Mouse (Mus musculus): ENCODE measurements around the gene Mettl26.
"Not testable (repeated sequence)": the region's sequence is repeated elsewhere in the genome, so short reads cannot be mapped to it uniquely, and the experiment has no call there.

The Mettl26 gene

DNA sequence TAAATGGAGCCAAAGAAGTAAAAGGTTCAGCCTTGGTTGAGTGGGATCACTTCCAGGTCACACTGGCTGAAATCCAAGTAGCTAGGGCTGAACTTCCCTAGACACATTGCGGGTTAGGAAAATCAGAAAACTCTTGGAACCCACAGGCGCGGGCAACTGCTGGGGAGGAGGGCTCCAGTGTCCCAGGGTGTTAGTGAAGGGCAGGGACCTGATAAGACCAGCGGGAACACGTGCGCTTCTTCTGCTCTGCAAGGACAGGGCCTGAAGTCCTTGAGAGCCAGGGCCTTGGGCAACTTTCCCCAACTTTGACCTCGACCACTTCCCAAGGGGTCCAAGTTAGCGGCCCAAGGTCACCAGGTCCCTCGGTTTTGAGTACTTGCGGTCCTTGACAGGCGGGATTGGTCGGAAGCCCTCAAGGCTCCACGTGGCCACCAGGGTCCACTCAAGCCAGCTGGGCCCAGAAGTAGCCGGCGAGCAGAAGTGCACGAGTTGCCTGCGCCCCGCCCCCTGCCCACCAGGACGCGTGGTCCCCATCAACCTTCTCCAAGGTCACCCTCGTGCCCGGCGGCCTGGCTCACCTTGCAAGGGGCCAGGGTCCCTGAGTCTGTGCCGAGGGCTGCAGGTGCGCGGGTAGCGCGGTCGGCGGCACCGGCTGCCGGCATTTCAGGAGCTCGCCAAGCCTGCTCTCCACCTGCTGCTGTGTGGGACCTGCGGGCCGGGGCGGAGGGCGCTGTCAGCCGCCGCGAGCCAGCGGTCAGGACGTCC is 6.9 kb upstream of the Mettl26 start:
- intact Hi-C loops (cut with DNase I) = loop anchor here (2.0 kb wide), 1 partner anchor 31 kb away; the partner anchor contains the start of gene Rhbdl1

DNA sequence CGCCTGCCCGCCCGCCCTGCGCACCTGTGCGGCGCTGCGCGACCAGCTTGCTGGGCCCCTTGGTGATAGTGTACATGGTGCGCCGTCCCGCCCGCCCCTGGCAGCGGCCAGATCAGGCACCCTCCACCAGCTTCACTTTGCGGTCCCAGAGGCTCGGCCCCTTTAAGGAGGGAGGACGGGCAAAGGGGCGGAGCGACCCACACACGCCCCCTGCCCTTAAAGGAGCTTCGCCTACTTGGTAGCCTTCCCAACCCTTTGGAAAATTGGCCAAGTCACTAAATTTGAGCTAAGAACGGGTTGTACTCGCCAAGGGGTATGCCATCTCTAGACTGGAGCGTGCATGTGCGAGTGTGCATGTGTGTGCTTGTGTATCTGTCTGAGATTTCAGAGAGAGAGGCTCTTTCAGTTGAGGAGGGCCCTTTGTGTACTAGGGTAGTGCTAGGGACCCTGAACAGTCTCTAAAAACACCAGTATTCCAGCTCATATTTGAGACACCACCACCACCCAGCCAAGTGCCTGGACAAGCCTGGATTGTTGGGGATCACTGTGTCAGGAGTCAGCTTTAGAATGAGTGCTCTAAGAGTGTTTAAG is 6.2 kb upstream of the Mettl26 start, which contains the start of gene Mcrip2:
Gene Mcrip2, minus strand, starts transcription at position 164 of the 591 bp plus-strand sequence.
- intact Hi-C loops (cut with DNase I) = no loop called here

DNA sequence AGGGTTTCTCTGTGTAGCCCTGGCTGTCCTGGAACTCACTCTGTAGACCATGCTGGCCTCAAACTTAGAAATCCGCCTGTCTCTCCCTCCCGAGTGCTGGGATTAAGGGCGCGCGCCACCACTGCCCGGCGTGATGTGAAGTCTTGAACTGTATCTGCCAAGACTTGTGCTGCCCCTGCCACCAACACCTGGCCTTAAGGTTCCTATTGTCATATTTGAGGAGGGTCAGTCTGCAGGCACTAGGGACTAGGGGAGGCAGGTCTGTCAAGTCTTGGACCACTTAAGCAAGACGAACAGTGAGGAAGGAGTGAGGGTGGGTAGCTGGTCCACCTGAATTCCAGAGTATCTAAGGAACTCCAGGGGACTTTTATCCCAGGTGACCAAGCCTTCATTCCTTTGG is 5.4 kb upstream of the Mettl26 start:
- intact Hi-C loops (cut with DNase I) = no loop called here

DNA sequence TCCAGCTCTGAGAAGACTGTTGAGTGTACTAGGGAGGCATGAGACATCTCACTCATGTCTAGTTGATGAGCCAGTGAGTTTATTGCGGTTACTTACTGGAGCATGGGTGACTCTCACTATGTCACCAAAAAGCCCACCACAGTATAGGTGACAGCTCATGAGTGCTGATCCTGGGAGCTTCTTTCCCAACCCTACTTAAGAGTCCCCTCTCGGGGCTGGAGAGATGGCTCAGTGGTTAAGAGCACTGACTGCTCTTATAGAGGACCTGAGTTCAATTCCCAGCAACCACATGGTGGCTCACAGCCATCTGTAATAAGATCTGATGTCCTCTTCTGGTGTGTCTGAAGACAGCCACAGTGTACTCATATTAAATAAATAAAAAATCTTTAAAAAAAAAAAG is 4.9 kb upstream of the Mettl26 start:
- intact Hi-C loops (cut with DNase I) = no loop called here

DNA sequence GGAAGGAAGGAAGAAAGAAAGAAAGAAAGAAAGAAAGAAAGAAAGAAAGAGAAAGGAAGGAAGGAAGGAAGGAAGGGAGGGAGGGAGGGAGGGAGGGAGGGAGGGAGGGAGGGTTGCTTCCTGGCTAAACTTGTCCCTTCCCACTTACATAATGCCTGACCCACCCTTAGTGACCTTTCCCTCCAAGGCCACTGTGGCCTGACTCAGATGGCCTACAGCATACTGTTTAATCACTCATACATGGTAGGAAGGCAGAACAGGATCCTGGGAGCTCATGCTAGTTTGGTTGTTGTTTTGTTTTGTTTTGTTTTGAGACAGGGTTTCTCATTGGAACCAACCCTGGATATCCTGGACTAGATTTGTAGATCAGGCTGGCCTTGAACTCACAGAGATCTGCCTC is 3.3 kb upstream of the Mettl26 start:
- intact Hi-C loops (cut with DNase I) = not testable (repeated sequence)

DNA sequence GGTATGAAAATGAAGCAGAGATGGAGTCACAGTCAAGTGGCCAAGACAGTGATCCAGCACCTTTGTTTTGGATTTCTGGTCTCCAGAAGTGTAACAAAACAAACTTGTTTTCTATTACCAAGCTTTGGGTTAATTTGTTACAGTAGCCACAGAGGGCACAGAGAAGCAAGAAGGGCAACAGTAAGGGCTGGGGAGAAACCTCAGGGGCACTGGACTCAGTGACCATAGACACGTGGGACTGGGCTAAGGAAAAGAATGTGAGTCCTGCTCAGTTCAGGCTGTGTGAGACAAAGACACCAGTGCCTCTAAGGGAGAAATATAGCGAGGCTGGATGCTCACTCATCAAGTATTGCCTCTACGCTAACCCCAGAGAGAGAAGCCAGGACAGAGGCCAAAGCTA is 2.2 kb upstream of the Mettl26 start:
- intact Hi-C loops (cut with DNase I) = no loop called here

DNA sequence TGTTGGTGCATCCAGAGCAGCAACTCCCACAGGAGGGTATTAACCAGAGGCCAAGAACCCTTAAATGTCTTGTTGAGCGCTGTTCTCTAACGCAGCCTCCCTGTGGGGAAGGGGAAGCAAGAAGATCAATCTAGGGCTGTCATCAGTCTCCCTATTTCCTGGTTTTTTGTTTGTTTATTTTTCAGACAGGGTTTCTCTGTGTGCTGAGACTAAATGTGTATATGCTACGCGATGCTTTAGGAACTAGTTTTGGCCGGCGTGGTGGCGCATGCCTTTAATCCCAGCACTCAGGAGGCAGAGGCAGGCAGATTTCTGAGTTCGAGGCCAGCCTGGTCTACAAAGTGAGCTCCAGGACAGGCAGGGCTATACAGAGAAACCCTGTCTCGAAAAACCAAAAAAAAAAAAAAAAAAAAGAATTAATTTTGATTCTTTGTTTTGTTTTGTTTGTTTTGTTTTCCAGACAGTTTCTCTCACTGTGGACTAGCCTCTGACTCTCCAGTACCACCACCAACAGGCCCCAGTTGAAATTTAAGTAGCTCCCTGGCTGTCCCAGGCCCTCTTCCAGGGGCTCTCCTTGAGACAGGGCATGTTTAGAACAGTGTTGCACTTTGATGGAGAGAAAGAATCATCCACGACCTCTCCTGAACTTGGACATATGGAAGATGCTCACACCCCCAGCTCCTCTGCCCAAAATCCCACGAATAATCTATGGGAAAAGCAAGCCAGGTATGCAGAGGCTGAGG is 1.3 kb upstream of the Mettl26 start:
- intact Hi-C loops (cut with DNase I) = no loop called here

DNA sequence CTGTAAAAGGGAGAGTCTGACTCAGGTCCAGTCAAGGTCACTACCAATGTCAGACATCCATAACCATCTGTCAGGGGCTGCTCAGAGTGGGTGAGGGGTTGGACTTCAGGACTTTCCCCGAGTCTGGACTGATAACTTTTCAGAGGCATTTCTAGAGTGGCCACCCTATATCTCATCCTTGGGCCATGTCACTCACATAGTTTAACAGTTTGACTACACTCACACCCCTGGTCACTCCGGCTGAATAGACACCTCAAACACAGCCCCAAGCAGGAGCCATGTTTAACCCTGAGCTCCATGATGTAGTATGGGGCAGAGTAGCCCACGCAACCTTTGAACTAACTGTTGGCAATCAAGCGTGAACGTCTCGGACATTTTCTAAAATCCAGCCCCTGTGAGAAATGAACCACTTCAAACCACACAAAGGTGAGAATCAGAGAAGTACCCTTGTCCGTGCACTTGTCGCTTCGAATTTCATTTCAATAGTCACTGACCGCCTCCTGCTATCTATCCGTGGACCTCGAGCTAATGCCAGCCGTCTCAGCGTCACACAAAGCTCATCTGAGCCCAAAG is 640 bp upstream of the Mettl26 start:
- intact Hi-C loops (cut with DNase I) = no loop called here

DNA sequence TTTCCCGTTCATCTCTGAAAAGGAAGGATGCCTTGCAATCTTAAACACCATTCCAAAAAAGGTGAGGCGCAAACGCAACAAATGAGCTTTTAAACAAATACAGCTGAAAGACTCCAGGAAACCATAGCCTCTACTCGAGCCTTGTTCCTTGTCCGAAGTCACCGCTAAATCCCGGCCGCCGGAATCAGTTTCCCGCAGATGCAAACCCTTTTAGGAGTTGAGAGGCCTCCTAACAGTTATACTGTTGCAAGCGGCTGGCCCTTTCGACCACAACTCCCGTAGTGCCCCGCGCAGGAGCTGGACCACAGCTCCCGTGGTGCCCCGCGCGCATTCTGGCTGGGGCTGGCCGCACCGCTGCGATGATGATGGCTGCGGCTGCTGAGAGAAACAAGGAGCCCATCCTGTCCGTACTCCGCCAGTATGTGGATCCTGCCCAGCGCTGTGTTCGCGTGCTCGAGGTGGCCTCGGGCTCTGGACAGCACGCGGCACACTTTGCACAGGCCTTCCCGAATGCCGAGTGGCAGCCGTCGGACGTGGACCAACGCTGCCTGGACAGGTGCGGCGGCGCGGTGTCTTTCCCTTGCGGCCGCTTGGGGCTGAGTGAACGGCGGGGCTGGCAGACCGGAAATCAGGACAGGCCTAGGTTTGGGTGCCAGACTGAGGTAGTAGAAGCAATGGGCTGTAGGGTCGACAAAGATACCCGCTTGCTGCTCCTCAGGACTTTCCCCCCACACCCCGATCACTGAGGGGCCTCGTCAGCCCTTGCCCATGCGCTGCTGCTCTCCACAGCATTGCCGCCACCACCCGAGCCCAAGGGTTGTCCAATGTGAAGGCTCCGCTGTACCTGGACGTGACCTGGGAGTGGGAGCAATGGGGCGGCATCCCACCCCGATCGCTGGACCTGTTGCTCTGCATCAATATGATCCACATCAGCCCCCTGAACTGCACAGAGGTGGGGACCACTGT is 580 bp downstream of the Mettl26 start:
- intact Hi-C loops (cut with DNase I) = no loop called here

DNA sequence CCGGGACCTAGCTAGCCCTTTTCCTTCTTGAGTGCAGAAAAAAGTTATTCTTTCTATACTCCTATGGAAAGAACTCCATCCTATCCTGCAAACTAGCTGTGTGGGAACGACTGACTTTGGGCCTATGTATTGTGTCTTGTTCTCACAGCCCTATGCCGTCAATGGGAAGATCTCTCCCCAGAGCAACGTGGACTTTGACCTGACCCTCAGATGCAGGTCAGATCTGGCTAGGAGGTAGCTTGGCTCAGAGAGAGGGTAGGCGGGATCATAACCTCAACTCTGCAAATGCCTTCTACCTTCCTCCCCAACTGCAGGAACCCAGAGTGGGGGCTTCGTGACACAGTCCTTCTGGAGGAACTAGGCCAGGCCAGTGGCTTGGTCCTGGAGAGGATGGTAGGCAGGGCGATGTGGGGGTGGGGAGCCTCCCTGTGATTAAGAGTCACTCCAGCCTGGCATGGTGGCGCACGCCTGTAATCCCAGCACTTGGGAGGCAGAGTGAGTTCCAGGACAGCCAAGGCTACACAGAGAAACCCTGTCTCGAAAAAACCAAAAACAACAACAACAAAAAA is 1.6 kb downstream of the Mettl26 start:
- intact Hi-C loops (cut with DNase I) = no loop called here

DNA sequence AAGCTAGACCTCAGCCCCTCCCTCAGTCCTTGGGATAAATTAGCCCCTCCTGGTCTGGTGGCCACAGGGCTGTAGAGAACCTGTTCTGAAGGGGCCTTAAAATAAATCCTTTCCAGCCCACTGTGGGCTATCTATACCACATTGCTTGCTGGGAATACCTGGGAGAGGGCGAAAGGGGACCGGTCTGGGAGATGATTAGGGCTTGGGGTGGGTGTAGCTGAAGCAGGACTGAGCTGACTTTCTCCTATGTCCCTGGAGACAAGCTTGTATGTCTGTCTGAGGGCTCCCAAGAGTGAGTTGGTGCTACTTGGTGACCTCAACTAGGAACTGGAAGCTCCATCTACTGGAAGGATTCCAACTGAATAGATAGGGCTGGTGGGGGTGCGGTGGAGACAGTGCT is 2.2 kb downstream of the Mettl26 start:
- intact Hi-C loops (cut with DNase I) = no loop called here

DNA sequence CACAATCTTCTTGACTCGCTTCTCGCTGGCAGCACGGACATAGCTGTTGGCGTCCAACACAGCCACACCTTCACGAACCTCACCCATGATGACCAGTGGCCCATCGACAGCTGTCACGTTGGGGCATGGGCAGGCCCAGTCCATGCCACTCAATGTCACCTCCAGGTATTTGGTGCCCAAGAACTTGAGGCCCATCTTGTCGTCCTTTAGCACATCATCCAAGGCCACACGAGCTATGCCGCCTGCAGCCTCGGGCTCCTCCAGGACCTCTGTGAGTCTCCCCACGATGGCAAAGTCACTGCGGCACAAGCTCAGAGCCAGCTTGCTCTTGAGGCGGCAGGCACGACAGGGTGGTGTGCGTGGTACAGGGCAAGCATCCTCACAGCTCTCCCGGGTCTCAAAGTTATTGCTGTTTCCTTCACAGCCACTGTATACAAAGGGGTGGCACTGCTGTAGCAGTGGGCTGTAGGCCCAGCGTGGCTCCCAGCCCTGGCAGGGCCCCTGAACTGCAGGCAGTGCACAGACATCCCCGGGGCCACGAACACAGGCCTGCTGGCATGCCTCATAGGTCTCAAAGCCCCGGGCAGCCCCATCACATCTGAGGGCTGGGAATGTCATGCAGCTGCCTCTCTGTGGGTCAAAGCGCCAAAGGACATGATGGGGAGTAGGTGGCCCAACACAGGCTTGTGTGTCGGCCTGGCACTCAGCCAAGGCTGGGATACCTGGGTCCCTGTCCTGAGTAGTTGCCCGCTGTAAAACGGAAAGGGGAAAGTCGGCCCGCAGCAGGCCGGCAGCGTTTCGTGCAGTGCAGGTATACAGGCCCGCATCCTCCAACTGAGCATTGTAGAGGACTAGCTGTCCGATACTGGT is 3.1 kb downstream of the Mettl26 start:
- intact Hi-C loops (cut with DNase I) = no loop called here

DNA sequence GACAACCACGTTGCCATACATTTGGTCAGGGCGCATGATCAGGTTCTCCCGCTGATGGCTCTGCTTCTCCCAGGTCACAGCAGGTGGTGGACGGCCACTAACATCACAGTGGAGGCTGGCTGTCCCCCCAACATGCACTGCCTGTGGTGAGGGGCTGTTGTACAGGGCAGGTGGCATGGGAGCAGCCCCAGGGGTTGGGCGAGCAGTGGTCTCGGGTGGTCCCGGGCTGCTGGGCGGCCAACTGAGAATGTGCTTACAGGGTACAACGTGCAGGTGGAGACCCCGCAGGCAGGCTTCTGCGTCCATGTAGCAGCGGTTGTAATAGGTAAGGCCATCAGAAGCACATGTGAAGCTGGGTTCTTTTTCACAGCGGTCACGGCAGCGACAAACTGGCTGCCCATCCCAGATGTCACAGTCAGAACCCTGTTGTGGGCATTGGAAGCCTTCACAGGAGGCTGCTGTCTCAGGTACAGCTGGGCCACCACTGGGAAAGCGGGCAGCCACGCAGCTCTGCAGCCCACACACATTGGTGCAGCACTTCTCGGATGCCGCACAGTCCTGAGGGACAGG is 3.8 kb downstream of the Mettl26 start:
- intact Hi-C loops (cut with DNase I) = no loop called here

DNA sequence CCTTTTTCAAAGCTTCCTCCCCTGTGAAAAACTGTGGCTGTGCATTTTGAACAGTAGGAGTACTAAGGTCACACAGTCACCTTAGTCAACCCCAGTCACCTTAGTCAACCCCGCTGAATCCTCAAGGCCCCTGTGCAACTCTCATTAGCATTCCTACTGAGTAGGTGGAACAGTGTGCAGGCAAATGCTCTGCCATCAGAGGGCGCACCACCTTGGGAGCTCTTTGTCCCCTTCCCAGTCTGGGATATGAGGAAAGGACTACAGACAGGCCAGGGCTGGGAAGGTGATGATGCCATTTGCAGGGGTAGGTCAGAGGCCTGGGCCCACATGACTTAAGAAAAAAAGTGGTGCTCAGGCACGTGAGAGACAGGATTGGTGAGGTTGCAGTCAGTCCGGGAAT is 4.4 kb downstream of the Mettl26 start:
- intact Hi-C loops (cut with DNase I) = no loop called here

DNA sequence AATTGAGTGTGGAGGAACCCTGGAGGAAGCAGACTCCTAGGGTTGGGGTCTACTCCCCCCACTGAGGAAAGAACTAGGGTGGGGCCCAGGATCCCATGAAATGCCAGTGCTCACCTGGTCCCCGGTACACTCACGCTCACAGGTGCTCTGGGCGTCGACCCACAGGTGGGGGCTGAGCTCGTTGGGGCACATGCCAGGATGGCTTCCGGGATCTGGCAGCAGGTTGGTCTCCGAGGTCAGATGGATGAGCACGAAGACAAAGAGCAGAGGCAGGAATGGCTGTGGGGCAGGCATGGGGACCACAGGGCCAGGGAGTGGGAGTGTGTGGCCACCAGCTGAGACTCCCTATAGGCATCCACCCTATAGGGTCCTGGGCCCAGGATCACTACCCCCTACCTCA is 4.9 kb downstream of the Mettl26 start:
- intact Hi-C loops (cut with DNase I) = loop anchor here (5.0 kb wide), 1 partner anchor 108 kb away; the partner anchor contains the start of gene Capn15

DNA sequence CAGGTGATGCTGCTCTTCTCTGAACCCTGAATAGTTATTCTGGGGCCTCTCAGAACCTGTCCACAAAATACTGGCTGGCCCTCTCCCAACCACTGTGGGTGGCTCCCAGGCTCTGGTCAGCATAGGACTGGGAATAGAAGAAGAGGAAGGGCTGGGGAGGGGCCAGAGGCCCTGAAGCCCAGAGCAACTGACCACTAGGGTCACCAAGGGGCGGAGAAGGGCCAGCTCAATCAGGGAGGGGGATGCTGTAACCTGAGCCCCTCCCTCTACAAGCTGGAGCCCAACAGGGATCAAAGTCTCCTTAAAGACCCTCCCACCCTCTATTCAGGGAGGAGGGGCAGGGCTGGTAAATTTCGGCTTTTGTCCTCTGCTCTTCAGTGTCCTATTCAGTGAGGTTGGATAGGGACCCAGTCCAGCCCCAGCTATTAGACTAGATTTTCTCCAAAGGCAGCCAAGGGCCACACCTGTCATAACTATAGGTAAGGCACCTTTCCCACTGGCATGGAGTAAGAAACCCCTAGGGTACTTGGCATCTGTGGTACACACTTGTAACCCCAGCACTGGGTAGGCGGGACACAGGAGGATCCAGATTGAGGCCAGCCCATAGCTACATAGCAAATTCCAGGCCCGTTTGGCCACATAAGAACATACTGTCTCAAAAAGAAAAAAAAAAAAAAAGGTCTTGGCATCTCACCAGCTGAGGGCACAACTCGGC is 5.5 kb downstream of the Mettl26 start, which contains the start of gene Wfikkn1:
Gene Wfikkn1, minus strand, starts transcription at position 663 of the 715 bp plus-strand sequence.
- intact Hi-C loops (cut with DNase I) = loop anchor here (5.0 kb wide), 1 partner anchor 107 kb away; the partner anchor contains the start of gene Capn15

DNA sequence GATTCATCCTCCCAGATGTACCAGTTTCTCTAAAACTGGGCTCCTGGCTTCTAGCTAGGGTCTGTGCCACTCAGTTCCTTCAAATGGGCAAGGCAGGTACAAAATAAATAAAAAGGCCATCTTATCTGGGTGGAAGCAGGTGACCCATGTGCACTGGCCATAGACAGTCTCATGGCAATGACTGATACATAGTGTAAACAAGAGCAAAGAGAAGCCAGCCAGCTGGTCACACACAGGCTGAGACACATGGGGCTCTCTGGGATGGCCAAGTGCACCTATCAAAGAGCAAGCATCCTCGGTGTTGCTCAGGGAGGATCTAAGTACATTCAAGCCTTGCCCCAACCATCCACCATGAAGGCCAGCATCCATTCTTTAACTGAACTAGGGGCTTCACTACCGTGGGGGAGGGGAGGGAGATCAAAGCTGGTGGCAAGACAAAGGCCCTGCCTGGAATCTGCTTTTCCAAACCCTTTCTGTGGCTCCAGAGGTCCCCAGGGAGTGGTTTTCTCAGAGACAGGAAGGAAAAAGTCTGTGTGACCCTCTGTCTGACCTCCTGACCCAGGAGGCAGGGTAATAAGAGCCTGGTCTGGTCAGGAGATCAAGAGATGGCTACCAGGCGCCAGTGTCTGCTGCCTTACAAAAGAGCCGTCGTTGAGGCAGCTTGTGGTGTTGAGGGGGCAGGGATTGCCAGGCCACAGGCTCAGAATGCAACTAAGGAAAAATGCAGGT is 6.2 kb downstream of the Mettl26 start:
- intact Hi-C loops (cut with DNase I) = loop anchor here (5.0 kb wide), 1 partner anchor 106 kb away; the partner anchor contains the start of gene Capn15
